In genomic region chr11:119339637-119340036, GRCm38 (mm10) we compare ENCODE assay signal across 10 mouse cellular contexts. TPM values are rescaled to one million over a fixed set of nuclear protein-coding genes. Genes with fewer than 3 reads are reported as not detected.
DNase-seq lines count a peak whose midpoint lies in the region; ATAC-seq and TF ChIP-seq lines count a peak whose summit lies in the region.
"Had no signal": no experiment of that assay in that cellular context is flagged by ENCODE, and none has a peak within 500 bp of the region (broad histone marks: within the 10 kb centered on the region; RNA-seq: fewer than 3 reads in every experiment).

No protein-coding gene starts in this region.

- no peaks in the 10 kb centered on the region for H3K36me3 ChIP-seq in forebrain, embryonic 11.5 days (ENCODE audit: control insufficient read depth, insufficient read depth, low read length)
- H3K36me3 ChIP-seq in forebrain, embryonic 13.5 days (ENCODE audit: poor library complexity, severe bottlenecking): no peaks in the 10 kb centered on the region
- no peaks in the 10 kb centered on the region for H3K36me3 ChIP-seq in lung, embryonic 14.5 days (ENCODE audit: insufficient read depth)
- H3K36me3 ChIP-seq: neural tube, embryonic 12.5 days had no signal

- no peak overlapping the region for H3K4me3 ChIP-seq in forebrain, embryonic 11.5 days (ENCODE audit: low read depth, low read length)
- no peak overlapping the region for H3K4me3 ChIP-seq in forebrain, embryonic 13.5 days
- no peak overlapping the region for H3K4me3 ChIP-seq in lung, embryonic 14.5 days (ENCODE audit: low read depth, low read length)
- H3K4me3 ChIP-seq: neural tube, embryonic 12.5 days had no signal

- H3K4me1 ChIP-seq in forebrain, embryonic 11.5 days (replicated peaks; ENCODE audit: control insufficient read depth, insufficient read depth, low read length): no peaks in the 10 kb centered on the region
- H3K4me1 ChIP-seq in forebrain, embryonic 13.5 days: no peaks in the 10 kb centered on the region
- H3K4me1 ChIP-seq in lung, embryonic 14.5 days (ENCODE audit: insufficient read depth): no peaks in the 10 kb centered on the region
- H3K4me1 ChIP-seq: neural tube, embryonic 12.5 days had no signal

- H3K9me3 ChIP-seq in forebrain, embryonic 11.5 days (ENCODE audit: control insufficient read depth, low read length): no peaks in the 10 kb centered on the region
- no peaks in the 10 kb centered on the region for H3K9me3 ChIP-seq in forebrain, embryonic 13.5 days (replicated peaks)
- no peaks in the 10 kb centered on the region for H3K9me3 ChIP-seq in lung, embryonic 14.5 days (ENCODE audit: low read depth, low read length)
- H3K9me3 ChIP-seq: neural tube, embryonic 12.5 days had no signal

- WGBS in forebrain, embryonic 11.5 days: 7% methylated on average over 5 of the region's 5 CpGs
- WGBS in forebrain, embryonic 13.5 days: 6% methylated on average over 5 of the region's 5 CpGs
- 2% methylated on average over 5 of the region's 5 CpGs for WGBS in large intestine, adult 2 months
- WGBS in lung, embryonic 14.5 days: 4% methylated on average over 5 of the region's 5 CpGs

- no peak for ATAC-seq in forebrain, embryonic 11.5 days (replicated peaks; ENCODE audit: low FRiP score)
- ATAC-seq in forebrain, embryonic 13.5 days: no peak
- no peak for ATAC-seq in lung, embryonic 14.5 days (ENCODE audit: insufficient read depth)
- ATAC-seq: Patski had no signal

- peak; percentile 94 for TF ChIP-seq CTCF in lung, embryonic 14.5 days (IDR thresholded peaks at IDR 0.05; ENCODE audit: low read depth)

- DNase-seq in forebrain, embryonic 11.5 days (ENCODE audit: low spot score): peak; percentile 88
- peak; percentile 45 for DNase-seq in WW6 (ENCODE audit: low read depth, low spot score)
- peak; percentile 60 to 64 for DNase-seq in cerebellum, postnatal 4 days (ENCODE audit: low spot score in 2 of 2)
- peak; percentile 67 for DNase-seq in gastrocnemius, postnatal 10 days
- DNase-seq in large intestine, adult 2 months (ENCODE audit: low read depth, low spot score): peak; percentile 46
- DNase-seq in lung, embryonic 14.5 days: peak; percentile 94
- peak; percentile 67 for DNase-seq in spleen, adult 12 weeks (ENCODE audit: low spot score)

- no peak overlapping the region for H3K27ac ChIP-seq in forebrain, embryonic 11.5 days (ENCODE audit: low read depth, low read length)
- no peak overlapping the region for H3K27ac ChIP-seq in forebrain, embryonic 13.5 days
- H3K27ac ChIP-seq in lung, embryonic 14.5 days (ENCODE audit: low read depth): no peak overlapping the region
- H3K27ac ChIP-seq: neural tube, embryonic 12.5 days had no signal

- no peak overlapping the region for H3K9ac ChIP-seq in forebrain, embryonic 11.5 days (ENCODE audit: low read length)
- no peak overlapping the region for H3K9ac ChIP-seq in forebrain, embryonic 13.5 days
- no peak overlapping the region for H3K9ac ChIP-seq in lung, embryonic 14.5 days
- H3K9ac ChIP-seq: neural tube, embryonic 12.5 days had no signal

- H3K27me3 ChIP-seq in forebrain, embryonic 11.5 days (ENCODE audit: control insufficient read depth, insufficient read depth, low read length): no peaks in the 10 kb centered on the region
- no peaks in the 10 kb centered on the region for H3K27me3 ChIP-seq in forebrain, embryonic 13.5 days
- H3K27me3 ChIP-seq in lung, embryonic 14.5 days (ENCODE audit: insufficient read depth, low read length): no peaks in the 10 kb centered on the region
- H3K27me3 ChIP-seq: neural tube, embryonic 12.5 days; Patski had no signal

- H3K4me2 ChIP-seq in forebrain, embryonic 11.5 days (ENCODE audit: low read depth, low read length, severe bottlenecking): no peak overlapping the region
- no peak overlapping the region for H3K4me2 ChIP-seq in forebrain, embryonic 13.5 days
- no peak overlapping the region for H3K4me2 ChIP-seq in lung, embryonic 14.5 days
- H3K4me2 ChIP-seq: neural tube, embryonic 12.5 days had no signal

RNA-seq across cellular contexts. Expression of gene Sgsh, which starts 15.7 kb away (rescaled TPM):
- polyA plus RNA-seq in forebrain, embryonic 11.5 days (2014; fragmentation: Nextera tagmentation; extraction: Ambion mirVana): 6.6 and 7.3 TPM in 2 replicates
- polyA plus RNA-seq in forebrain, embryonic 13.5 days (2015; fragmentation: Nextera tagmentation; extraction: Ambion mirVana): 4.6 and 4.7 TPM in 2 replicates
- total RNA-seq in gastrocnemius, postnatal 10 days (2021): 1 to 10 TPM; 5.2 to 5.7 TPM
- 11.9 and 17.6 TPM in 2 replicates for polyA plus RNA-seq in large intestine, adult 2 months (2012; rRNA removed)
- 7.6 and 9.5 TPM in 2 replicates for polyA plus RNA-seq in lung, embryonic 14.5 days (2014; fragmentation: Nextera tagmentation; extraction: Ambion mirVana)

RNA-seq across cellular contexts. Expression of gene Slc26a11, which starts 15.7 kb away (rescaled TPM):
- polyA plus RNA-seq in forebrain, embryonic 11.5 days (2014; fragmentation: Nextera tagmentation; extraction: Ambion mirVana): 7.2 and 7.9 TPM in 2 replicates
- polyA plus RNA-seq in forebrain, embryonic 13.5 days (2015; fragmentation: Nextera tagmentation; extraction: Ambion mirVana): 4.6 and 4.9 TPM in 2 replicates
- total RNA-seq in gastrocnemius, postnatal 10 days (2021): 1 to 10 TPM; 2.6 to 4.0 TPM
- 8.0 and 16.1 TPM in 2 replicates for polyA plus RNA-seq in large intestine, adult 2 months (2012; rRNA removed)
- 9.1 and 9.3 TPM in 2 replicates for polyA plus RNA-seq in lung, embryonic 14.5 days (2014; fragmentation: Nextera tagmentation; extraction: Ambion mirVana)

RNA-seq across cellular contexts. Expression of gene Card14, which starts 32.1 kb away (rescaled TPM):
- polyA plus RNA-seq in forebrain, embryonic 11.5 days (2014; fragmentation: Nextera tagmentation; extraction: Ambion mirVana): 0.15 TPM in 1 of 2 replicates, not detected in the other
- not detected in 2 replicates for polyA plus RNA-seq in forebrain, embryonic 13.5 days (2015; fragmentation: Nextera tagmentation; extraction: Ambion mirVana)
- total RNA-seq in gastrocnemius, postnatal 10 days (2021): 1 to 10 TPM in 1 of 2 experiments, under 1 TPM in 1; 0.77 to 1.3 TPM
- polyA plus RNA-seq in large intestine, adult 2 months (2012; rRNA removed): 8.7 and 11.9 TPM in 2 replicates
- polyA plus RNA-seq in lung, embryonic 14.5 days (2014; fragmentation: Nextera tagmentation; extraction: Ambion mirVana): not detected in 2 replicates

RNA-seq across cellular contexts. Expression of gene Eif4a3, which starts 39.7 kb away (rescaled TPM):
- 409 and 463 TPM in 2 replicates for polyA plus RNA-seq in forebrain, embryonic 11.5 days (2014; fragmentation: Nextera tagmentation; extraction: Ambion mirVana)
- polyA plus RNA-seq in forebrain, embryonic 13.5 days (2015; fragmentation: Nextera tagmentation; extraction: Ambion mirVana): 366 and 398 TPM in 2 replicates
- total RNA-seq in gastrocnemius, postnatal 10 days (2021): 10 to 100 TPM; 74.3 to 75.4 TPM
- 107 and 109 TPM in 2 replicates for polyA plus RNA-seq in large intestine, adult 2 months (2012; rRNA removed)
- polyA plus RNA-seq in lung, embryonic 14.5 days (2014; fragmentation: Nextera tagmentation; extraction: Ambion mirVana): 419 and 428 TPM in 2 replicates

RNA-seq across cellular contexts. Expression of gene Rnf213, which starts 53.3 kb away (rescaled TPM):
- polyA plus RNA-seq in forebrain, embryonic 11.5 days (2014; fragmentation: Nextera tagmentation; extraction: Ambion mirVana): 1.8 and 2.1 TPM in 2 replicates
- polyA plus RNA-seq in forebrain, embryonic 13.5 days (2015; fragmentation: Nextera tagmentation; extraction: Ambion mirVana): 0.83 and 1.2 TPM in 2 replicates
- total RNA-seq in gastrocnemius, postnatal 10 days (2021): 10 to 100 TPM in 1 of 2 experiments, 1 to 10 TPM in 1; 6.9 to 10.1 TPM
- 25.4 and 46.4 TPM in 2 replicates for polyA plus RNA-seq in large intestine, adult 2 months (2012; rRNA removed)
- polyA plus RNA-seq in lung, embryonic 14.5 days (2014; fragmentation: Nextera tagmentation; extraction: Ambion mirVana): 12.5 and 12.7 TPM in 2 replicates
